In the genomic region with DNA sequence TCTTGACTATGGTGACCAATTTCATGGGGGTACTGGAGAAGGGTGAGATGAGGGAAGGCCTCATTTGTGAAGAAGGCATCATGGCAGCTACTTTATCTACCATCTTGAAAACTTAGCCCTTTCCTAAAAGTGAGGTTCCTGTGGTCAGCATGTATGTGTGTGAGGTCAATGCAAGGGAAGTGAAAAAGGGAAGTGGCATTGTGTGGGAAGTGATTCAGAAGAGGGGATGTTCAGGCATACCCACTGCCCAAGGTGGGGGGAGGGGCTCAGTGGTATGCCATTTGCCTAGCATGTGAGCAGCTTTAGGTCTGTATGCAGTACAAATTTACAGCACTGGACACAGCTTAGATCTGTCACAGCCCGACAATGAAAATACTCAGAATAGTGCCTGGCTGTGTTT, we compare ENCODE assay signal across 15 mouse cellular contexts. TPM values are rescaled to one million over a fixed set of nuclear protein-coding genes. Genes with fewer than 3 reads are reported as not detected.
DNase-seq lines count a peak whose midpoint lies in the region; ATAC-seq and TF ChIP-seq lines count a peak whose summit lies in the region.
"Had no signal": no experiment of that assay in that cellular context is flagged by ENCODE, and none has a peak within 500 bp of the region (broad histone marks: within the 10 kb centered on the region; RNA-seq: fewer than 3 reads in every experiment).

No protein-coding gene starts in this region.

- H3K27ac ChIP-seq in kidney, adult 2 months (ENCODE audit: insufficient read depth, low read depth, low read length): no peak overlapping the region
- H3K27ac ChIP-seq: embryonic facial prominence, embryonic 12.5 days; forebrain, embryonic 12.5 days; hindbrain, embryonic 12.5 days; limb, embryonic 12.5 days had no signal

- TF ChIP-seq POLR2A in kidney, adult 2 months (IDR thresholded peaks at IDR 0.05; ENCODE audit: low read depth, low read length): no peak

- DNase-seq in kidney, adult 2 months: peak; percentile 10
- no peak for DNase-seq in kidney, adult 11 months
- peak; percentile 52 to 57 for DNase-seq in B cell, adult 2 months
- DNase-seq in monocyte, adult 2 months (ENCODE audit: low read depth in 1 of 2, low spot score in 2 of 2): peak; percentile 30 to 55
- no peak for DNase-seq in ovary, postnatal 14 days (ENCODE audit: low spot score)
- no peak for DNase-seq in cerebellum, adult 9-10 months
- DNase-seq in left cerebral cortex, postnatal 14 days (ENCODE audit: low spot score in 2 of 2): no peak
- DNase-seq: cerebellum, adult 8-10 months; gastrocnemius, postnatal 36 days; kidney, adult 8-10 months had no signal

- H3K36me3 ChIP-seq in kidney, adult 2 months (ENCODE audit: control insufficient read depth, insufficient read depth, low read length): no peaks in the 10 kb centered on the region

- peak; percentile 82 for ATAC-seq in common myeloid progenitor, adult 5-6 weeks (replicated peaks; ENCODE audit: low read depth, poor library complexity, severe bottlenecking)

- H3K27me3 ChIP-seq in kidney, adult 2 months (replicated peaks; ENCODE audit: control insufficient read depth, insufficient read depth, low read length): no peaks in the 10 kb centered on the region
- H3K27me3 ChIP-seq: embryonic facial prominence, embryonic 12.5 days; forebrain, embryonic 12.5 days; hindbrain, embryonic 12.5 days; limb, embryonic 12.5 days had no signal

- no peak for TF ChIP-seq CTCF in kidney, adult 2 months (conservative IDR thresholded peaks at IDR 0.05; ENCODE audit: insufficient read depth, insufficient read length, low read depth, low read length)

- no peaks in the 10 kb centered on the region for H3K4me1 ChIP-seq in kidney, adult 2 months (ENCODE audit: control insufficient read depth, insufficient read depth, low read length)
- H3K4me1 ChIP-seq: embryonic facial prominence, embryonic 12.5 days; forebrain, embryonic 12.5 days; hindbrain, embryonic 12.5 days; limb, embryonic 12.5 days had no signal

- WGBS in kidney, adult 2 months: 88% methylated on average over 1 of the region's 1 CpGs

- intact Hi-C loops in left cerebral cortex, postnatal 14 days (cut with DNase I): loop anchor here (10.0 kb wide), 1 partner anchor 267 kb away; no protein-coding TSS in a partner anchor

- no peak overlapping the region for H3K4me3 ChIP-seq in kidney, adult 2 months (ENCODE audit: insufficient read depth, low read depth, low read length)
- H3K4me3 ChIP-seq: embryonic facial prominence, embryonic 12.5 days; forebrain, embryonic 12.5 days; hindbrain, embryonic 12.5 days; limb, embryonic 12.5 days had no signal

RNA-seq across cellular contexts. Expression of gene Cfp, which starts 0.6 kb away (rescaled TPM):
- 8.6 and 11.0 TPM in 2 replicates for polyA plus RNA-seq in kidney, adult 2 months (2012; rRNA removed)
- total RNA-seq in common myeloid progenitor, adult 5-6 weeks (2017): 2.9 and 5.2 TPM in 2 replicates
- 10 to 100 TPM in 1 of 2 experiments, 1 to 10 TPM in 1; 8.1 to 14.5 TPM for total RNA-seq in left cerebral cortex, postnatal 14 days (2021)

RNA-seq across cellular contexts. Expression of gene Syn1, which starts 11.2 kb away (rescaled TPM):
- polyA plus RNA-seq in kidney, adult 2 months (2012; rRNA removed): 0.16 and 0.69 TPM in 2 replicates
- total RNA-seq in common myeloid progenitor, adult 5-6 weeks (2017): not detected in 2 replicates
- 100 to 1,000 TPM; 579 to 600 TPM for total RNA-seq in left cerebral cortex, postnatal 14 days (2021)

RNA-seq across cellular contexts. Expression of gene Elk1, which starts 18.4 kb away (rescaled TPM):
- 7.8 and 9.9 TPM in 2 replicates for polyA plus RNA-seq in kidney, adult 2 months (2012; rRNA removed)
- total RNA-seq in common myeloid progenitor, adult 5-6 weeks (2017): 2.9 and 4.3 TPM in 2 replicates
- total RNA-seq in left cerebral cortex, postnatal 14 days (2021): 10 to 100 TPM; 42.7 to 43.2 TPM

RNA-seq across cellular contexts. Expression of gene Uxt, which starts 29.9 kb away (rescaled TPM):
- polyA plus RNA-seq in kidney, adult 2 months (2012; rRNA removed): 24.7 and 32.7 TPM in 2 replicates
- total RNA-seq in common myeloid progenitor, adult 5-6 weeks (2017): 17.9 and 37.2 TPM in 2 replicates
- total RNA-seq in left cerebral cortex, postnatal 14 days (2021): 10 to 100 TPM; 10.4 TPM

Comparison
In these comparisons a context has a peak if more than half of its experiments do, and no peak if none do; other contexts are left out.
1. DNase-seq: peak in kidney, adult 2 months (single experiment), B cell, adult 2 months (2 of 2) and monocyte, adult 2 months (2 of 2); none in kidney, adult 11 months (single experiment), ovary, postnatal 14 days (single experiment), cerebellum, adult 9-10 months (single experiment) and left cerebral cortex, postnatal 14 days (0 of 2).
2. RNA of gene Syn1, which starts 11.2 kb away (total RNA-seq): 579 to 600 TPM in left cerebral cortex, postnatal 14 days; not detected in common myeloid progenitor, adult 5-6 weeks; every median in the first group is over 100 times any median in the second.